Mouse (Mus musculus) forebrain, postnatal 0 days (tissue): ENCODE measurements around the gene Denr. TPM values are rescaled to one million over a fixed set of nuclear protein-coding genes. Genes with fewer than 3 reads are reported as not detected.
A peak's percentile ranks its signal among the peaks of the same experiment; 100 is the strongest.

ENCODE experiments used
- ATAC-seq: fragments of 200-750 bp; cut with Nextera tagmentation; 2 replicates; pipeline ENCODE4 v1.8.0; 2017; ENCODE audit warnings: mild to moderate bottlenecking, moderate library complexity
- DNase-seq: peaks from one replicate; pipeline ENCODE4 v3.0.0-alpha.2; 2015
- H3K27ac ChIP-seq: fragments of 300-500 bp; sonication (generic); 2 replicates; pipeline ENCODE4 v1.5.1; 2014; ENCODE audit warnings: low read depth, mild to moderate bottlenecking, antibody characterized with exemption, low read length, moderate library complexity, mixed read lengths
- H3K27me3 ChIP-seq: fragments of 300-500 bp; sonication (generic); 2 replicates; pipeline ENCODE4 v1.6.1; 2014; ENCODE audit warnings: mild to moderate bottlenecking, low read length, mixed read lengths; ENCODE audit not compliant: insufficient read depth
- H3K36me3 ChIP-seq: fragments of 300-500 bp; sonication (generic); 2 replicates; pipeline ENCODE4 v1.6.1; 2014; ENCODE audit warnings: mild to moderate bottlenecking, moderate library complexity; ENCODE audit not compliant: insufficient read depth
- H3K4me1 ChIP-seq: fragments of 300-500 bp; sonication (generic); 2 replicates; pipeline ENCODE4 v1.6.1; 2014; ENCODE audit warnings: antibody characterized with exemption; ENCODE audit not compliant: insufficient read depth
- H3K4me2 ChIP-seq: fragments of 300-500 bp; sonication (generic); 2 replicates; pipeline ENCODE4 v1.6.1; 2014; ENCODE audit warnings: low read depth, mild to moderate bottlenecking, moderate library complexity
- H3K4me3 ChIP-seq: fragments of 300-500 bp; sonication (generic); 2 replicates; pipeline ENCODE4 v1.5.1; 2014; ENCODE audit warnings: low read depth, low read length, mixed read lengths
- H3K9ac ChIP-seq: fragments of 300-500 bp; sonication (generic); 2 replicates; pipeline ENCODE4 v1.6.1; 2014; ENCODE audit warnings: mild to moderate bottlenecking
- H3K9me3 ChIP-seq: fragments of 300-500 bp; sonication (generic); 2 replicates; pipeline ENCODE4 v1.6.1; 2016; ENCODE audit warnings: low read length
- CTCF ChIP-seq: sonication (generic); IDR thresholded peaks from 2 replicates; pipeline ENCODE4 v1.5.1; 2016; ENCODE audit warnings: antibody characterized with exemption, control low read depth, low read depth
- WGBS: fragments of 180-500 bp; shearing (Covaris S2); extraction: QIAGEN DNeasy Blood & Tissue Kit; methylation state at CpG from one replicate; pipeline ENCODE4 v1.1.7; 2014; 5-methylcytosine and 5-hydroxymethylcytosine counted together
- polyA plus RNA-seq: library from polyadenylated mRNA; unstranded; fragments of >200 nt; fragmentation: Nextera tagmentation; extraction: Ambion mirVana; gene quantifications from 2 replicates; pipeline ENCODE4 v1.2.1, GENCODE M21; 2015
- total RNA-seq: library from RNA; depleted of rRNA; stranded (reverse); fragments of >200 nt; gene quantifications from 2 replicates; pipeline ENCODE4 v1.2.3, GENCODE M21; 2014

The Denr gene
- total and polyA plus RNA-seq, 2 experiments from 2014 or later: 25.3 to 130 TPM

DNA sequence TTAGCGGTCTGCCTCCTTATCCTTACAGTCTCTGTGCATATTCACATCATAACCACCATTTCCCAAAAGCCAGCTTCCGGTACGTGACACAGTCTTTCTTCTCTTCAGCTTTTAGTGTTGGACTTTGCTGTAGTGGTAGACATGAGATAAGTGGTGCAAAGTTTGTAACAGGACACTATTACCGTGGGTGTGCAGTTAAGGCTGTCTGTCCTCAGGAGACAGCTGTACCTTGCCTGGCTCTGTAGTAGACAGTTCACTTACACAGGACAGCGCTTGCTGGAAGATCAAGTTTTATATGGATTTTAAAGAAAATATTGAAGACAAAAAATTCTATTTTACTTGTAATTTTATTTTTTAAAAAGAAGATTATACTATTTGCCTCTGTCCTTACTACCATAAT, 61.5 kb downstream of the Denr start:
- Histone ChIP-seq H3K36me3 (no peaks in the 10 kb centered on the region), H3K27ac (no peak overlapping the region), H3K9ac (no peak overlapping the region), H3K4me3 (no peak overlapping the region), H3K9me3 (no peaks in the 10 kb centered on the region), H3K4me1 (no peaks in the 10 kb centered on the region), H3K27me3 (no peaks in the 10 kb centered on the region), H3K4me2 (no peak overlapping the region)
- TF ChIP-seq CTCF: no peak
- 82% methylated on average over 5 of the region's 5 CpGs for WGBS
- no peak for DNase-seq
- ATAC-seq: no peak

DNA sequence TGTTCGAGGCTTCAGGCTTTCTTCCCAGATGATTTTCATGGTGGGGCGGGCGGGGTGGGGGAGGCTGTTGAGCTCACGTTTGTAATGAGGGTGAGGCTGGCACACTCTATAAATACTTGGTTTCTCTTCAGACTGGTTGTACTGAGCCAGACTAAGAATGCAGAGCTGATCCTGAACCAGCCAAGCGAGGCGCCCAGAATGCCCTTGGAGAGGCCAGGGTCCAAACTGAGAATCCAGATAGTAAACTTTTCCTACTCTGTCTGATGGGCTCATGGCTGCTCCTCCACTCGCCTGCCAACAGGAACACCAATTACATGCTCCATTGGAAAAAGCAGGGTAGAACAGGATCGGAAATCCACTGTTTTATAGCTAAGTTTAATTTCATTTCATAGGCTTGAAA, 62.2 kb downstream of the Denr start:
- ATAC-seq (no peak), DNase-seq (no peak)
- Histone ChIP-seq H3K4me1 (no peaks in the 10 kb centered on the region), H3K4me3 (no peak overlapping the region), H3K36me3 (no peaks in the 10 kb centered on the region), H3K9ac (no peak overlapping the region), H3K27me3 (no peaks in the 10 kb centered on the region), H3K9me3 (no peaks in the 10 kb centered on the region), H3K27ac (no peak overlapping the region), H3K4me2 (no peak overlapping the region)
- TF ChIP-seq CTCF: no peak
- 49% methylated on average over 8 of the region's 8 CpGs for WGBS

DNA sequence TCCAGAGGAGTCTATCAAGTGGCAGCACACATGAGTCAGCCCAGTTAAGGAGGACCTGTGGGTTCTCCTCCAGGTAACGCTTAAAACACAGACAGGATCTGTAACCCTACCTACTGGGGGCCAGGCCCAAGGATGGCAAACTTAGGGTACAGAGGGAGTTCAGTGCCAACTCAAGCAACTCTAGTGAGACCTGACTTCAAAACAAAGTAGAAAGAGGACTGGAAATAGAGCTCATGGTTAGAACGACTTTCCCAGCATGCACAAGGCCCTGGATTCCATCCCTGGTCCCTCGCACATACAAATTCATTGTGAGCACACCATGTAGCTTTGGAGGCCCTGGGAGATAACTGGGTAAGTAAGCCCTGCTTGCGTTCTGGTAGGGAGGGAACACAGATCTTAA, 63.6 kb downstream of the Denr start:
- Histone ChIP-seq H3K4me1 (peaks cover 11% of the 10 kb centered on the region), H3K4me2 (no peak overlapping the region), H3K4me3 (no peak overlapping the region), H3K27ac (no peak overlapping the region), H3K9me3 (no peaks in the 10 kb centered on the region), H3K9ac (no peak overlapping the region), H3K36me3 (no peaks in the 10 kb centered on the region), H3K27me3 (no peaks in the 10 kb centered on the region)
- ATAC-seq: no peak
- no peak for TF ChIP-seq CTCF
- WGBS: 91% methylated on average over 4 of the region's 4 CpGs
- DNase-seq: no peak

DNA sequence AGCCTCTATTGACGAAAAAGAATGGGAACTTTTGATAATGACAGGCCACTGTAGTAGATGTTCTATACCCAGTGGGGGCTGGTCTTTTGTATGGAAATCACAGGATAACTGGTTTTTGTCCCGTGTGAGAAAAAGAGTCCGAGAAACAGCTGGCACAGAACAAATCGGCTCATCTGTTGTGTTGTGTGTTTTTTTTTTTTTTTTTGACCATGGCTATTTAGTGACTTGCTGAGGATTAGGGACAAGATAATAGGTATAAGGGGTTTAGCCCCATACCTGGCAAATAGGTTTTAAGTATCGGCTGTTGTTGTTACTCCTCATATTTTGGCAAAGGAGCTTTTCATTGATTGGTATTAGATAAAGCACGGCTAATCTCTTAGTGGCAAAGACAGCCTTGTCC, 65.5 kb downstream of the Denr start:
- H3K36me3 ChIP-seq: no peaks in the 10 kb centered on the region
- no peak for TF ChIP-seq CTCF
- no peaks in the 10 kb centered on the region for H3K9me3 ChIP-seq
- no peaks in the 10 kb centered on the region for H3K27me3 ChIP-seq
- H3K27ac ChIP-seq: no peak overlapping the region
- ATAC-seq (no peak), DNase-seq (no peak)
- 53% methylated on average over 6 of the region's 6 CpGs for WGBS
- peaks cover 12% of the 10 kb centered on the region for H3K4me1 ChIP-seq
- H3K4me2 ChIP-seq: no peak overlapping the region
- no peak overlapping the region for H3K9ac ChIP-seq
- no peak overlapping the region for H3K4me3 ChIP-seq

DNA sequence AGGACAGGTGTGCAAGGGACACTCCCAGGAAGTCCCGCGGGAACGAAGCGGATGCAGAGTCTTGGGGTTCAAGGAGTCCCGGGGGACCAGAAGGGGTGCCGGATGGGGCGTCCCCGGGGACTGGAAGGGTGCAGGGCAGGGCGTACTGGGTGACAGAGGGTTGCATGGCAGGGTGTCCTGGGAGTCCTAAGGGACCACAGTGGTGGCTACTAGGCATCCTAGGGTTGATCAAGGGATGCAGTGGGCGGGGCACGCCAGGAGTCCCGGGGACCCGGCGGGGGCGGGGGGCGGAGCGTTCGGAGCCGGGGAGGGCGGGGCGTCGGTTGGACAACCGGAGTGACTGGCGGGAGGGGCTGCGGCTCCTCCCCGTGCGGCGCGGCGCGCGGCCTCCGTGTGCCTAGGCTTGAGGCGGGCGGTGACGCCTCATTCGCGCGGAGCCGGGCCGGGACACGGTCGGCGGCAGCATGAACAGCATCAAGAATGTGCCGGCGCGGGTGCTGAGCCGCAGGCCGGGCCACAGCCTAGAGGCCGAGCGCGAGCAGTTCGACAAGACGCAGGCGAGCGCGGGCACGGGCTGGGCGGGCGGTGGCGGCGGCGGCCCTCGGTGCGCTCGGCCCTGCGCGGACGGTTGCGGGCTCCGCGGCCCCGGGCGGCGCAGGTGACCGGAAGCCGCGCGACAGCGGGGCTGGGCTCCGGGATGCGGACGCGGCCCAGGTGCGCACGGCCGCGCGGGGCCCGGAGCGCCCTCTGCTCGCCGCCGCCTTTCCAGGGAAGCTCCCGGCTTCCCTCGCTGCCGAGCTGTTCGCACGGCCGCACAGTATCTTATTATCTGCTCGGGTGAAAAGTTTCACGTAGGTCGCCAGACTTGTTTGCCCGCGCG, 66.6 kb downstream of the Denr start, which contains the start of gene Hip1r:
Gene Hip1r (plus strand): TSS at position 330 of the 880 bp plus-strand sequence.
- peak within 1 kb of the TSS; percentile 79 for H3K4me2 ChIP-seq
- DNase-seq (peak; percentile 67), ATAC-seq (peak; percentile 72)
- H3K27ac ChIP-seq: peak within 1 kb of the TSS; percentile 54
- no peaks in the 10 kb centered on the region for H3K27me3 ChIP-seq
- no peaks in the 10 kb centered on the region for H3K36me3 ChIP-seq
- peak within 1 kb of the TSS; percentile 80 for H3K9ac ChIP-seq
- no peak for TF ChIP-seq CTCF
- H3K4me3 ChIP-seq: peak within 1 kb of the TSS; percentile 81
- peaks cover 12% of the 10 kb centered on the region for H3K4me1 ChIP-seq
- 5% methylated on average over 82 of the region's 106 CpGs for whole genome bisulfite sequencing
- H3K9me3 ChIP-seq: no peaks in the 10 kb centered on the region

DNA sequence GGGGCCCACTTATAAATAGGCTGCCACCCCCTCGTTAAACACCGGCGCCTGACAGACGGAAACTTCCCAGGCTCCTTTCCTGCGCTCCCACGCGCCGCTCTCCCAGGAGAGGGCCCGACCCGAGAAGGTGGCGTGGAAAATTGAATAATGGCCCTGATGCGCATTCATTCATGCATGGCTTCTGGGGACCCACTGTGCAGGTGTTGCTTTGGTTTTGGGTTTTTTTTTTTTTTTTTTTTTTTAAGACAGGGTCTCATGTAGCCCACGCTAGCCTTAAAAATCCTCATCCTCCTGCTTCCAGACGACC, 67.2 kb downstream of the Denr start:
- Histone ChIP-seq H3K27ac (peak overlapping the region; percentile 54; the same call in 1 of the 2 replicates), H3K9ac (peak overlapping the region; percentile 80), H3K4me3 (peak overlapping the region; percentile 81), H3K4me2 (peak overlapping the region; percentile 79), H3K36me3 (no peaks in the 10 kb centered on the region), H3K9me3 (no peaks in the 10 kb centered on the region), H3K4me1 (peaks cover 12% of the 10 kb centered on the region), H3K27me3 (no peaks in the 10 kb centered on the region)
- WGBS: 1% methylated on average over 14 of the region's 14 CpGs
- DNase-seq (peak; percentile 28), ATAC-seq (peak; percentile 21)
- no peak for TF ChIP-seq CTCF

DNA sequence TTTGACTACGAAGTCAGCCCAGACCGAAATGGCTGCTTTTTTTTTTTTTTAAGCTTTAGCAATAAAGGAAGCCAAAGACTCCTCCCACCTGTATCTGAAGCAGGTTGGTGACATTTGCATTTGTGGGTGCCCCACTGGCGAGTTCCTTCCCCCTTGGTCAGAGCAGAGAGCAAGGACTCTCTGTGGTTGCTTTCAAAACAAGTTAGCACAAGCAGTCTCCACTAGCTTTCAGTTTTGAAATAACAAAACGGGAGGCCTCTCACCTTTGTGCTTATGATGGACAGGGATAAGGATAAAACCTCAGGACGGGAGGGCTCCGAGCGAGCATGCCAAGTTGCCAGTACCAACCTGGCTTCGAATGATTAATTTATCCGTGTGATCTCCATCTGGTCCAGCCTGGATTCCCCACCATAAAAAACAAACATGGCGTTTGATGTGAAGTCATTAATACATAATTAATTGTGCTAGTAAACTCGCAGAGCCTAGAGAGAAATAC, 67.7 kb downstream of the Denr start:
- ATAC-seq (no peak), DNase-seq (no peak)
- Histone ChIP-seq H3K4me3 (peak overlapping the region; percentile 81), H3K4me2 (peak overlapping the region; percentile 79), H3K27ac (no peak overlapping the region), H3K36me3 (no peaks in the 10 kb centered on the region), H3K9me3 (no peaks in the 10 kb centered on the region), H3K27me3 (no peaks in the 10 kb centered on the region), H3K4me1 (peaks cover 12% of the 10 kb centered on the region), H3K9ac (peak overlapping the region; percentile 80)
- 12% methylated on average over 11 of the region's 11 CpGs for WGBS
- no peak for TF ChIP-seq CTCF
